Mouse (Mus musculus) heart, postnatal 0 days (tissue): ENCODE data around the gene Ppp1r13l. TPM values are rescaled to one million over a fixed set of nuclear protein-coding genes. Genes with fewer than 3 reads are reported as not detected.

ENCODE experiments used
- ATAC-seq: fragments of 200-750 bp; cut with Nextera tagmentation; 2 replicates; pipeline ENCODE4 v1.8.0; 2017; ENCODE audit warnings: low read depth, moderate number of reproducible peaks, moderate library complexity; ENCODE audit not compliant: insufficient read depth
- DNase-seq: peaks from one replicate; pipeline ENCODE4 v3.0.0-alpha.2; 2016; ENCODE audit warnings: low spot score
- H3K27ac ChIP-seq: fragments of 300-500 bp; sonication (generic); 2 replicates; pipeline ENCODE4 v1.5.1; 2014; ENCODE audit warnings: low read depth, mild to moderate bottlenecking
- H3K27me3 ChIP-seq: fragments of 300-500 bp; sonication (generic); 2 replicates; pipeline ENCODE4 v1.6.1; 2014; ENCODE audit warnings: low read length, mixed read lengths; ENCODE audit not compliant: control insufficient read depth, insufficient read depth
- H3K36me3 ChIP-seq: fragments of 300-500 bp; sonication (generic); replicated peaks from 2 replicates; pipeline ENCODE4 v1.6.1; 2014; ENCODE audit warnings: low read length, mixed read lengths; ENCODE audit not compliant: control insufficient read depth, insufficient read depth
- H3K4me1 ChIP-seq: fragments of 300-500 bp; sonication (generic); 2 replicates; pipeline ENCODE4 v1.6.1; 2014; ENCODE audit warnings: antibody characterized with exemption; ENCODE audit not compliant: control insufficient read depth, insufficient read depth
- H3K4me2 ChIP-seq: fragments of 300-500 bp; sonication (generic); 2 replicates; pipeline ENCODE4 v1.6.1; 2014; ENCODE audit warnings: low read depth, mild to moderate bottlenecking, low read length, moderate library complexity
- H3K4me3 ChIP-seq: fragments of 300-500 bp; sonication (generic); 2 replicates; pipeline ENCODE4 v1.5.1; 2014; ENCODE audit warnings: low read depth, low read length
- H3K9ac ChIP-seq: fragments of 300-500 bp; sonication (generic); replicated peaks from 2 replicates; pipeline ENCODE4 v1.6.1; 2014; ENCODE audit warnings: low read depth, low read length, mixed read lengths
- H3K9me3 ChIP-seq: fragments of 300-500 bp; sonication (generic); replicated peaks from 2 replicates; pipeline ENCODE4 v1.6.1; 2016; ENCODE audit warnings: low read length; ENCODE audit not compliant: control insufficient read depth
- CTCF ChIP-seq: IDR thresholded peaks from 2 replicates; pipeline ENCODE4 v1.5.1; 2016; ENCODE audit warnings: antibody characterized with exemption, control low read depth, low read depth
- EP300 ChIP-seq: IDR thresholded peaks from 2 replicates; pipeline ENCODE4 v1.6.1; 2016; ENCODE audit warnings: antibody characterized with exemption, low read depth
- WGBS: fragments of 180-500 bp; shearing (Covaris S2); extraction: QIAGEN DNeasy Blood & Tissue Kit; methylation state at CpG from one replicate; pipeline ENCODE4 v1.1.7; 2014; 5-methylcytosine and 5-hydroxymethylcytosine counted together
- polyA plus RNA-seq: library from polyadenylated mRNA; unstranded; fragments of >200 nt; fragmentation: Nextera tagmentation; extraction: Ambion mirVana; gene quantifications from 2 replicates; pipeline ENCODE4 v1.2.1, GENCODE M21; 2015
- total RNA-seq: library from RNA; depleted of rRNA; stranded (reverse); fragments of >200 nt; gene quantifications from 2 replicates; pipeline ENCODE4 v1.2.3, GENCODE M21; 2014; ENCODE audit warnings: low replicate concordance

Gene Ppp1r13l
- total and polyA plus RNA-seq, 2 experiments from 2014 or later = 11.8 to 12.0 TPM

DNA sequence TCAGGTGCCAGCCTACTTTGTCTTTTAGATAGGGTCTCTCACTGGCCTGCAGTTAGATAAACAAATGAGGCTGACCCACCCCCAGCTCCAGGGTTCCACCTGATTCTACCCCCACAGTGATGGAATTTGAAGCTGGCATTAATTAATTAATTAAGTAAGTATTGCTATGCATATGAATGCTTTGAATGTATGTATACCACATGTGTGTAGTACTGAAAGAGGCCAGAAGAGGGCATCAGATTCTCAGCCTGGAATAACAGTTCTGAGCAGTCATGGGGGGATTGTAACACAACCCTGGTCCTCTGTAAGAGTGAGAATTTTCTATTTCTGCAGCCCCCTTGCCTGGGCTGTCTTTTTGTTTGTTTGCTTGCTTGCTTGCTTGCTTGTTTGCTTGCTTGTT, 31.1 kb upstream of the Ppp1r13l start:
- no peak for ATAC-seq

DNA sequence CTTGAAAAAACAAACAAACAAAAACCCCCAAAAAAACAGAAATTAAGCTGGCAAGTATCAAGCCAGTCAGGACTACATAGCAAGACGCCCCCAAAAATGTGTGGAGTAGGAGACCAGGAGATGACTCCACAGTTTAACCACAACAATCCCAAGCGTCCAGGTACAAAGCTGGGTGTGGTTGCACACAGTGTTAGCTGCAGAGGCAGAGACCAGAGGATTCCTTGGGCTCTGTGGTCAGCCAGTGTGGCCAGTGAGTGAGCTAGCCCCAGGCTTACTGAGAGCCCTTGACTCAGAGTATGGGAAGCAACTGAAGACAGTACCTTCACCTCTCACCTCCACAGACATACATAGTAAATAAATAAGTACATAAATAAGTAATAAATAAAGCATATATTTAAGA, 27.6 kb upstream of the Ppp1r13l start:
- Histone ChIP-seq H3K27me3 (no peaks in the 10 kb centered on the region), H3K9ac (no peak overlapping the region), H3K9me3 (no peaks in the 10 kb centered on the region), H3K27ac (no peak overlapping the region), H3K36me3 (no peaks in the 10 kb centered on the region), H3K4me3 (no peak overlapping the region), H3K4me2 (peak overlapping the region; percentile 70; the same call in 1 of the 2 replicates), H3K4me1 (peaks cover 32% of the 10 kb centered on the region)
- WGBS = 76% methylated on average over 2 of the region's 2 CpGs
- ATAC-seq = no peak
- TF ChIP-seq CTCF = no peak
- TF ChIP-seq EP300 = no peak
- no peak for DNase-seq

More for the DNA sequence above, 31.1 kb upstream of the Ppp1r13l start:
- H3K27me3 ChIP-seq = no peaks in the 10 kb centered on the region
- H3K27ac ChIP-seq = no peak overlapping the region
- H3K9ac ChIP-seq = no peak overlapping the region
- no peaks in the 10 kb centered on the region for H3K36me3 ChIP-seq
- TF ChIP-seq CTCF = peak; percentile 14; the same call in 1 of the 2 replicates
- TF ChIP-seq EP300 = no peak
- peaks cover 18% of the 10 kb centered on the region for H3K4me1 ChIP-seq
- no peak for DNase-seq
- no peak overlapping the region for H3K4me3 ChIP-seq
- no peak overlapping the region for H3K4me2 ChIP-seq
- no peaks in the 10 kb centered on the region for H3K9me3 ChIP-seq

DNA sequence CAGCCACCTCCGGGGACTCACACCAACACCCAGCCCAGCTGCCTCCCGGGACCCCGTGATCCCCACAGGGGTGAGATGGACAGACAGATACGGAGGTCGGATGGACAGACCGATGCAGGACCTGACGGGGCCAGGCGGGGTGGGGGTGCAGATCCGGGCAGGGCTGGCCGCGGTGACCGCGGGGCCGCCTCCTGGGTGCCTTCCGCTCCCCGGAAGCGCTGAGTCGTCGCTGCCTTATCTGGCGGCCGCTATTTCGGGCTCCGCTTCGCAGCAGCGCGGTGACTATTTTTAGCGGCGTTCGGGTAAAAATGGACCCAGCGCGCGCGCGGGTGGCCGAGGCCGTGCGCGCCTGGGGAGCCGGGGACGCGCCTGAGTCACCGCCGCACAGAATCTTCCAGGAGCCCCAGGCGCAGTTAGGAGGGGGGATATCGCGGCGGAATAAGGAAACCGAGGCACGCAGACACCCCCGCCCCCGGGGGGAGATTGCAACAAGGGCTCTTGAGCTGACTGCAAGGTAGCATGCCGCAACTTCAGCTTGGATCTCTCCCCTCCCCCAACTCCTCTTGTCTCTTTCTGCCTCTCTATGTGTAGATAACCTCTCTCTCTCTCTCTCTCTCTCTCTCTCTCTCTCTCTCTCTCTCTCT, 26.7 kb upstream of the Ppp1r13l start:
- peak; percentile 82 for TF ChIP-seq EP300
- TF ChIP-seq CTCF = no peak
- WGBS = under 1% methylated on average over 50 of the region's 52 CpGs
- Histone ChIP-seq H3K4me1 (peaks cover 27% of the 10 kb centered on the region), H3K27ac (peak overlapping the region; percentile 68), H3K27me3 (no peaks in the 10 kb centered on the region), H3K4me3 (peak overlapping the region; percentile 52), H3K4me2 (peak overlapping the region; percentile 70), H3K9ac (peak overlapping the region; percentile 57), H3K36me3 (no peaks in the 10 kb centered on the region), H3K9me3 (no peaks in the 10 kb centered on the region)
- peak; percentile 92 for DNase-seq
- ATAC-seq = peak; percentile 81

DNA sequence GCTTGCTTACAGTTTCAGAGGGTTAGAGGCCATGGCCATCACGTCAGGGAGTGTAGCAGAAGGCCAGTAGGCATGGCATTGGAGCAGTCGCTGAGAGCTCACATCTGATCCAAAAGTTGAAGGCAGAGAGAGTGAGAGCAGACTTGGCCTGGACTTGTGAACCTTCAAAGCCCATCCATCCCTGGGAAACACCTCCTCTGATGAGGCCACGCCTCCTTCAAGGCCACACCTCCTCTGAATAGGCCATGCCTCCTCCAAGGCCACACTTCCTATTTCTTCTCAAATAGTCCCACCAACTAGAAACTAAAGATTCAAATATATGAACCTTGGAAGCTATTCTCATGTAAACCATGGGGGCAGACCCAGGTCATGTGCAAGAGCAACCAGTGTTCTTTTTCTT, 24.0 kb upstream of the Ppp1r13l start:
- Histone ChIP-seq H3K4me1 (peaks cover 26% of the 10 kb centered on the region), H3K9ac (no peak overlapping the region), H3K4me2 (no peak overlapping the region), H3K36me3 (no peaks in the 10 kb centered on the region), H3K27me3 (no peaks in the 10 kb centered on the region), H3K27ac (no peak overlapping the region), H3K9me3 (no peaks in the 10 kb centered on the region), H3K4me3 (no peak overlapping the region)
- WGBS = 52% methylated on average over 3 of the region's 3 CpGs
- ATAC-seq = no peak
- no peak for DNase-seq
- TF ChIP-seq EP300 = no peak
- TF ChIP-seq CTCF = no peak

DNA sequence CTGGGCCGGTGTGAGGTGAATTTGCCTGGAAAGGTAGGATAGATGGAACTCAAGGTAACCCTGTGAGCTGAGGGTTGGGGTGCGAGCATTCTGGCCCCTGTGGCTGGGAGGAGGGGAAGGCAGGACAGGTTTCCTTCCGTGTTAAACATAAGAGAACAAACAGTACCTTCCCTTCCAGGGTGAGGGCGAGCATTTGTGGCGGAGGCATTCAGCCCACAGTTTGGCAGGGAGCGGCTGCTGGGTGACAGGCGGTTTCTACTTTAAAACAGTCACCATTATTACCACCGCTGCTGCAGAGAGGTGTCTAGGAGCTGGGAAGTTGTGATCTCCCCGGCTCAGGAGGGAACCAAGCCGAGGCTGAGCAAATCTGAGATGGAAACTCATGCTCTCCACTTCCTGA, 22.4 kb upstream of the Ppp1r13l start:
- TF ChIP-seq EP300 (no peak), CTCF (no peak)
- Histone ChIP-seq H3K36me3 (no peaks in the 10 kb centered on the region), H3K4me2 (no peak overlapping the region), H3K4me1 (peaks cover 27% of the 10 kb centered on the region), H3K4me3 (no peak overlapping the region), H3K27me3 (no peaks in the 10 kb centered on the region), H3K27ac (0 out of 2 replicates have a peak overlapping the region, but pooled peaks have one; percentile 16), H3K9me3 (no peaks in the 10 kb centered on the region), H3K9ac (no peak overlapping the region; the same call in 1 of the 2 replicates)
- ATAC-seq (no peak), DNase-seq (no peak)
- WGBS = 49% methylated on average over 10 of the region's 10 CpGs

DNA sequence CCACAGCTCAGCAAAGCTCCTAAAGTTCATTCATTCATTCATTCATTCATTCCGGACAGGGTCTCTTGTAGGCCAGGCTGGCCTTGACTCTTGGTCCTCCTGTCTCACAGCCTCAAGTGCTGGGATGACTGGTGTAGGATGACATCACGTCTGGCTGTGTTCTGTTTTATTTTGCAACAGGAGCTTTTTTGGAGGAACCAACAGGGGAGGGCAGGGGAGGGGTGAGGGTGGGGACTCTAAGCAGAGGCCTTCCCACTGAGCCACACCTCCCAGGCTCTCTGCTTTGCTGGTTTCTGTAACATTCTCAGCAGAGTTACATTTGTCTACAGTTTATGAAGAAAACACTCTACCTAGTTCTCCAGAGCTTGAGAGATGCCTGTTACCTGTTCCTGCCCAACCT, 21.5 kb upstream of the Ppp1r13l start:
- 51% methylated on average over 2 of the region's 2 CpGs for WGBS
- Histone ChIP-seq H3K4me2 (no peak overlapping the region), H3K36me3 (no peaks in the 10 kb centered on the region), H3K9ac (no peak overlapping the region), H3K9me3 (no peaks in the 10 kb centered on the region), H3K4me3 (no peak overlapping the region), H3K4me1 (peaks cover 22% of the 10 kb centered on the region; the same call in 1 of the 2 replicates), H3K27me3 (no peaks in the 10 kb centered on the region), H3K27ac (no peak overlapping the region)
- no peak for ATAC-seq
- DNase-seq = no peak
- no peak for TF ChIP-seq EP300
- TF ChIP-seq CTCF = no peak
